Mouse (Mus musculus) left cerebral cortex, postnatal 36 days (tissue): ENCODE data around the gene Tbc1d16. TPM values are rescaled to one million over a fixed set of nuclear protein-coding genes. Genes with fewer than 3 reads are reported as not detected.

Experiments
- DNase-seq, 2 experiments: peaks; one replicate each; pipeline ENCODE4 v3.0.0; 2021 to 2022; ENCODE audit warnings: low spot score in 2 of 2, mixed read lengths in 1 of 2
- intact Hi-C: fragments of 180-260 bp; cut with DNase I; formaldehyde crosslinking; loops from one replicate; pipeline ENCODE4 v1.15.1; 2025
- total RNA-seq, 2 experiments: library from RNA; stranded (reverse); gene quantifications; 2 replicates each; pipeline ENCODE4 v1.2.3; 2021

The Tbc1d16 gene
- total RNA-seq, 2 experiments from 2014 or later, result 30.5 to 36.2 TPM

DNA sequence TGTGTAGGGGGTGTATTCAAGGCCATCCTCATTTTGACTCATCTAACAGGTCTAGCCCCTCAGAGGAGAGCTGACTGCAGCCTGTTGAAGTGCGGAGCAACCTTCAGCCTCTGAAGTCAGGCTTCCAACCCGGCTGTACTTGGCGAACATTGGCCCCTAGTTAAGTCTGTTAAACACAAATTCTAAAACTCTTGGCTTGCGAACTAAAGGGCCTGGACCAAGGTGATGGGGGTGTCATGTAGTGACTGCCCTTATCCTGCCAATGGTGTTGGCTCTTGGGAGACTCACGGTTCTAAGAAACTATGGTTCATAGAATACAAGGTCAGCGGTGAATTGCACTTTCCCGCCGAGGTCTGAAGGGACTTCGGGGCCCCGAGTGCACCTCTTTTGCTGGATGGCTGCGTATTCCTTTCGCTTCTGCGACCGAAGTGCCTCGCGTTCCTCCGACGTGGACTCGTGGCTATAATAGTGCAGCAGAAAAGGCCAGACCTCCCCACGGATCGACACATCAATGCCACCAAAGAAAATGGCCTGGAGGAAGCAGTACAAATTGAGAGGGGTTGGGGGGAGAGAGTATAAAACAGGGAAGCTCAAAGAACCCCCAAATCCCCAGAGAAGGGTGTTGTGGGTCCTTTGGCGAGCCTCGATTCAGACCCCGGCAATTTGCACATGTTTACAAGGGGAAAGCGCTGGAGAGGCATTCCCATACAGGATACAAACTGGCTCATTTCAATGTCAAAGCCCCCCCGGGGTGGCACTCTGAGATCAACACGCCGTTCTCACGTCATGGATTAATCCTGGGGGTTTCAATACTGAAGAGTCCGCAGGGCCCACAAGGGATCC, 72.4 kb downstream of the Tbc1d16 start:
- intact Hi-C loops, result no loop called here
- no peak for DNase-seq

DNA sequence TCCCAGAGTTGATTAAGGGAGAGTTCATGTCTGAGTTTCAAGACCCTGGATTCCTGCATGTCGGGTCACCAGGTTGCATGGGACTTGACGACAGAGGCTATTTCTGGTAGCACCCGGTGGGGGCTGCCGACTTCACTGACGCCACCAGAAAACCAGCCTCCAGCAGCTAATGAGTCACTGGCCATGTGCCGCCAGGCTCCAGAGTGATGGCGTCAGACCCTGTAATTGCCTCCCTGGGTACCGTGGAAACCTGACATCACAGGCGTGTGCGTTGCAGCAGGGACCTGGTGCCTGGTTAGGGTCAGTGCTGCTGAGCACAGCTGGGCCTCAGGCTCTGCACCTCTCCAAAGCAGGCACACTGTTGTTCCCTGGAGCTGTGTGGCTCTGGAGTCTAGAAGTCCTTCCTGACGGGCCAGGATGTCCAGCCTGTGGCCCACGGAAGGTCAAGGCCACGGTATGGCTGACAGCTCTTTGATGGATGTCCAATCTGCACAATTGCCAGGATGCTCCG, 75.9 kb downstream of the Tbc1d16 start:
- intact Hi-C loops, result no loop called here
- no peak for DNase-seq

DNA sequence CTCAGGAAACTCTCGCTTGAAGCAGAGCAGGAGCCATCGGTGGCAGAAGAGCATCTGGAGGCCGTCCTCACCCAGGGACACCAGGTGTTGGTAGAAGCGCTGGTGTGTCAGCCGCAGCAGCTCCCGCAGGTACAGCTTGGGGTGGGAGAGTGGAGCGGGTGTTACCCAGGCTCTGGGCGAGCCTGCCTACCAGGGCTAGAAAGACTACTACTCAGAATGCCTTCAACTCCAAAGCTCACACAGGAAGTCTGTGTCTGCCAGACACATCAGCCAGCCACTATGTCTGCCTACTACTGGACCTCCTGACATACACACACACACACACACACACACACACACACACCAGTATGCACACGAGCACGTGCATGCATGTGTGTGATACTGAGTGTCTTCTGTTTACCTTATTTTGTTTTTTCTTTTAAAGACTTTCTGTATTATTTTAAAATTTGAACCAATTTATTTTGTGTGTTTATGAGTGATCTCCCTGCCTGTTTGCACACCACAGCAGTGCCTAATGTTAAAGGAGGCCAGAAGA, 77.2 kb downstream of the Tbc1d16 start:
- intact Hi-C loops, result no loop called here
- no peak for DNase-seq

DNA sequence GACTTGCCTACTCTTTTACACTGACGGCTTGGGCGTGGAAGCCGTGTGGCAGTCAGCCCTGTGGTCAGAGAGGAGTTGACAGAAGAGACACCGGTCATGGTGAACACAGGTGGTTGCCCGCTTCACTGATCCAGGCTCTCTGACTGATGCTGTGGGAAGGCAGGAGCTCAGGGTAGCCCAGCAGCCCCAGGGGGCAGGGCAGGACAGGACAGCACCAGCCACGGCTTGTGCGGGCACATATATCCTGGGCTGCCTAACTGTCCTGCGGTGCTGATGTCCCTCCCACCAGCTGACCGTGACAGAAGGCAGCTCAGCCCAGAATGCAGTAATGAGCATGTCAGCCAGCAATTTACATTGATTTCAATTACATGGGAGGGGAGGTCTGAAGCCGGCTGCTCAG, 77.9 kb downstream of the Tbc1d16 start:
- intact Hi-C loops, result no loop called here
- DNase-seq, result no peak

DNA sequence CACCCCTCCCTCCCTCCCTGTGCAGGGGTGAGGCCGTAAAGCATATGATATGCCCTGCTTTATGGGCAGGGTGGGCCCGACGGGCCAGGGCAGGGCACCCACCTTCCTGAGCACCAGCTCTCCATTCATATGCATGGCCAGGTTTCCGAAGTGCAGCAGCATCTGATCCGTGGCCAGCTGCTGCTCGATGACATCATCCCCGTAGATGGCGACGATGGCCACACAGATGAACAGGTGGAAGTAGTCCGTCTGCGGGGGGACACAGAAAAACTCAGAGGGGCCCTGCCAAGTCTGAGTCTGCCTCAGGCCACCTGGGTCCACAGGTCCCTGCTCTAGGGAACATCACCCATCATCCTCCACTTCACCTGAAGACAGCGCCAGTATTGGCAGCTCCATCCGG, 79.5 kb downstream of the Tbc1d16 start:
- intact Hi-C loops, result no loop called here

DNA sequence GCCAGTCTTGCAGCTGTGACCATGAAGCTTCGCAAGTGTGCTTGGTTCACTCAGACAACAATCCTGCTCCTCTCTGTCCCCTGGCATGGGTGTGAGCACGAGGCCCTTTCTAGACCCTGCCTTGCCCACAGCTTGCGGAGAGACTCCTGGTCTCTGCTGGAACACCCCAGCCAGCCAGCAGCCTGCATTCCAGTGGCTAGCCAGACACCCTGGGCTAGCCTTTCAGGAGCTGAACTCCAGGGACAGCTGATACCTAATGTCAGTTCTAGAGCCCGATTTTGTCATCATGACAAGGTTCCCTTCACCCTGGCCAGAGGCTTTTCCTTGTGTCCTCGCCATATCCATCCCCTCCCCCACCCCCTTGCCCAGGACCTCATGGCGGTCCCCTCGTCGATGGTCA, 81.1 kb downstream of the Tbc1d16 start:
- intact Hi-C loops, result no loop called here
- no peak for DNase-seq

More for the DNA sequence above, 79.5 kb downstream of the Tbc1d16 start:
- no peak for DNase-seq

DNA sequence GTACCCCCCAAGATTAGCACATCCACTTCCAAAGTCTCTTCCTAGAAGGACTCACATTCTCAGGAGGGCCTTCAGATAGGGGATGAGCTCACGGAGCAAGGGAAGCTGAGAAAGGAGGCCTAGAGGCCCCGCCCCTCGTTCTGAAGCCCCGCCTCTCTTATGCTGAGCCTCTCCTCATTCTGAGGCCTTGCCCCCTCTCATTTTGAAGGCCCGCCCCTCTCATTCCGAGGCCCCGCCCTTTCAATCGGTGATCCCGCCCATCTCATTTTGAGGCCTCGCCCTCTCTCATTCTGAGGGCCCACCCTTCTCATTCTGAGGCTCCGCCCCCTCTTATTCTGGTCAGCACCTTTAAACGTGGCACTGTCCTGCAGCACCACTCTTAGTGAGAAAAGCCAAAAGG, 82.2 kb downstream of the Tbc1d16 start:
- DNase-seq, result no peak

DNA sequence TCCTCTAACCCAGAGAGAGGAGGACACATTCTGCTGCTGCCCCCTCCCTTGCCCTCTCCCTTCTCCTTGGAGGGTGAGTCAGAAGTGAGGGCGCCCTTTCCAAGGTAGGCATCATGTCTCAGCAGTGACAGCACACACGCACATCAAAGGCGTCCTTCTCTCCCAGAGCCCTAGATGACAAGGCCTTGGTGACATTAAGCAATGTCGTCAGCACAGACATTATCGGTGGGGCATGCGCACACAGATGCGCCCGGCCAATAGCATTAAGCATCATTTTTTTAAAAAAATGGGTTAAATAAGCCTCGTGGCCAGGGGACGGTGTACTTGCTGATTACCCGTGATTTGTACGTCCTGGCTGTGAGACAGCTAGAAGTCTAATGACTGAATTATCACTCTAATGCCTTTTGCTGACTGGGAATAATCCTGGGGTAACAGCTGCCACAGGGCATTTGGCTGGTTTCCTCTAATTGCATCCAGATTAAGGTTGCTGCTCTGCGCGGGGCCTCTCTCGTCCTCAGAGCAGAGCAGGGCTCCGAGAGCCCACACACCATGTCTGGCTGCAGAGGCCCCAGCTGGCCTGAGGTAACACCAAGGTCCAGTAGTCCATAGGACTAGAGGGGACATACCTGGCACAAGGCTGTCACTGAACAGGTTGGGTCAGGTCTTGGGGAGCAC, 83.4 kb downstream of the Tbc1d16 start:
- intact Hi-C loops, result no loop called here
- no peak for DNase-seq

More for the DNA sequence above, 82.2 kb downstream of the Tbc1d16 start:
- intact Hi-C loops, result no loop called here

DNA sequence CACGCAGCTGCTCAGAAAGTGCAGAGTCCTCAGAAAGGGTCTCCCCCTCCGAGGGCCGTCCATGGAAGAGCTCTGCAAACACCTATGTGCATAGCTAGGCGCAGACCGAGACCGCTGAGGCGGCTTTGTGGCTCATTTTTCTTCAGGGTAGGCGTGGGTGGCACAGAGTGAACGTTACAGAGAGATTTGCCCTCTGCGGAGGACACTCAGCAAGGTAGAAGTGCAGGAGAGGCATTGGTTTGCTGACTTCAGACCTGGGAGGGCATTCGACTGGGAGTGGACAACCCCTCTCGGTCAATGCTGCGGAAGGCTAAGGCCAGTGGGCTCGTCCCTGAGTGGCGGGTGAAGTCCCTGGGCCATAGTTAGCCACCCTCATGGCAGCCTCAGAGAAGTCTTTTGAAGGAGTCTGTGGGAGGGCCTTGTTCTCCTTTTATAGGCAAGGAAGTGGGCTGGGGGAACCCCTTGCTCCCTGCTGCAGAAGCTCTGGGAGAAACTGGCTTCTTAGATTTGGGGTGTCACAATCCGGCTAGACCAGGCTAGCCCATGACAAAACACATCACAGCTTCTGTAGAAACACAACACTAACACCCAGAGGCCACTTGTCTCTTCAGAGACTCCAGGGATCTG, 84.8 kb downstream of the Tbc1d16 start:
- intact Hi-C loops, result no loop called here
- no peak for DNase-seq

DNA sequence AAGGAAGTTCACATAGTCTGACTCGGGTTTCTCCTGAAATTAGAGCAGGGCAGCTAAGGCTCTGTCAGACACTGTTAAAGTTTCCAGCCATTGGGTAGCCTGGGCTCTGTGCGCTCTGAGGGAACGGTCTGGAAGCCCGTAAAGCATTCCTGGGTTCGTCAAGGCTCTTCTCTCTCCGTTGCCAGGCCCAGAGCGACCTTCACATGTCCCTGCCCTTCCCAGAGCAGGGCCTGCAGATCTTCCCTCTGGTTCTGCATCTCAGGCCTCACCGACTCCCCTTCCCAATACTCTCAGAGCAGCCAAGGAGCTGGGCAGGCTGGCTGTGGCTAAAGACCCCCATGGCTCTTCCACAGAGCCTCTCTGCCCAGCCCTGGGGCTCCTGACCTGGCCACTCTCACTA, 85.7 kb downstream of the Tbc1d16 start:
- intact Hi-C loops, result no loop called here
- no peak for DNase-seq

DNA sequence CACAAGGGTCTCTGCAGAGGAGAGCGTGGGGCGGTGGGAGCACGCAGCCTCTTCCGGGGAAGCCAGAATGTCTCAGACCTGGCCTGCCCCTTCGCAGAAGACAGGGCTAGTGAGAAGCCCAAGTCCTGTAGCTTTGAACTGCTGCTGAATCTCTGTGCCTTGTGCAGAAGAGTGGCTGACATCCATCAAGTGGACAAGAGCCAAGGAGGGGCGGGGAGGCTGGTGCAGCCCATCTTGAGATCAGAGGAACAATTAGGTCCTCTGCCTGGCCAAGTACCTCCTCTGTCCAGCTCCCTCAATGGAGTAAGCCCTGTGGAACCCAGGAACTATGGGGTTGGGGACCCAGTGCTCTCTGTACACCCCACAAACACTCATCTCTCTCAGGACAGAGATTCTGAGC, 89.3 kb downstream of the Tbc1d16 start:
- DNase-seq, result no peak
- intact Hi-C loops, result no loop called here

DNA sequence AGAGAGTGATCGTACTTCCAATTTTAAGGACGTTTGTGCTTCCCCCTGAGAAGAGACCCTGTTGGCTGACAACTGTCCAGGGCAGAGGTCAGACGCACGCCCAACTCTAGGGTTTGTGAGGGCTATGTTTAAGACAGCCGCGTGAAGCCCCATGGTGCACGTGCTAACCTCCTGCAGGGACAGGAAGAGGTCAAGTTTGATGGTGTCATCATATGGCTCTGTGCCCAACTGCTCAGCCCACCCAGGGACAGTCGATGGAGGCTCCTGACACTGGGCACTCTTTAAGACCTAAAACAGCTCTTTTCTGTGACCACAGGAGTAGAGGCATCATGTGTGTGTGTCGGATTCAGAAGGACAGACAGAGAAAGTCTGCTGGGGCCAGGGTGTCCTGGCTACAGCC, 90.1 kb downstream of the Tbc1d16 start:
- intact Hi-C loops, result no loop called here

DNA sequence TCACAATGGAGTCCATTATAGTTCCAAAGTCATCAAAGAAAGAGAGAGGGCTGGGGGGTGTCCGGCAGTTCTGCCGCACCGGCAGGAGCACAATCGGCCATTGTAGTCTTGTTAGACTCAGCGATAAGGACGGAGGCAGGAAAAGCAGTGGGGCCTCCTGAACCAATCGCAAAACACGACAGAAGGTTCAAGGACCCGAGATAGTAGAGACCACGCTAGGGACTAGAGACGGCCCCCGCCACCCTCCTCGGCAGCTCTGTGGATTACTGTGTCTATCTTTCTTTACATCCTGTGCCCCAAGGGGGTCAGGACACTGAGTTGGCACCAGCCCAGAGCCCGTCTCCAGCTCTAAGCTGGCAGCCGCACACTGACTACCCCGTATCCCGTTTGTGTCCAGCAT, 93.7 kb downstream of the Tbc1d16 start:
- intact Hi-C loops, result no loop called here
- no peak for DNase-seq

More for the DNA sequence above, 90.1 kb downstream of the Tbc1d16 start:
- DNase-seq, result no peak

DNA sequence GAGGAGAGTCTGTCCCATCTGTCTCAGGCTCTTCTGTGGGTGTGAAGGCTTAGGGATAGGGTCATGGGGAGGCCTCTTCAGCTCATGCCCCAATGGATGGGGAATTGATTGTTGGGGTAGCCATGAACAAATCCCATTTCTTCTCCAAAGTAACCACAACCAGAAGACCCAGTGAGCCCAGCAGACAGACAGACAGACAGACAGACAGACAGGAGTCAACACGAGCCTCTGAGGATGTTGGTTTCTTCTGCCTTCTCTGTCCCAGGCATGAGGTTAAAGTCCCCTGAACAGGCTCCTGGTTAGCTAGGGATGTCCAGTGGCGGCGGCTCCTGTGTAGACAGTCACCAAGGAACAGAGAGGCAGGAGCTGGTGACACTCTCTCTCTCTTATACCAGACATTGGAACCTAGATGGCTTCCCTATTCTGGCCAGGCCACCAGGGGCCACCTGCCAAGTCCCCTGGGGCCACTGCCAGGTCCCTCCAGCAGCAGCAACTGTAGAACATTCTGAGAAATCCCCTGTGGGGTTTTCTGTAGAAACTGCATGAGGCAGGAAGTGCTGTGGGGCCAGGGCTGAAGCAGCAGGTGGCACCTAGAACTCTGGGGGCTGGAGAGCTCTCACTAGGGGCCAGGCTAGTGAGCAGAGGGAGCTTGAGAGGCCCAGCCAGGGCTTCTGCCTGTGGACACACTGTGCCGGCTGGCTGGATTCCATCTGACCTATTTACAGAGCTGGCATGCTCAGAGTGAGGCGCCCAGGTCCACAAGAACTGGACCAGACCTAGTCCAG, 94.7 kb downstream of the Tbc1d16 start:
- intact Hi-C loops, result no loop called here
- DNase-seq, result peak; percentile 24 to 36

DNA sequence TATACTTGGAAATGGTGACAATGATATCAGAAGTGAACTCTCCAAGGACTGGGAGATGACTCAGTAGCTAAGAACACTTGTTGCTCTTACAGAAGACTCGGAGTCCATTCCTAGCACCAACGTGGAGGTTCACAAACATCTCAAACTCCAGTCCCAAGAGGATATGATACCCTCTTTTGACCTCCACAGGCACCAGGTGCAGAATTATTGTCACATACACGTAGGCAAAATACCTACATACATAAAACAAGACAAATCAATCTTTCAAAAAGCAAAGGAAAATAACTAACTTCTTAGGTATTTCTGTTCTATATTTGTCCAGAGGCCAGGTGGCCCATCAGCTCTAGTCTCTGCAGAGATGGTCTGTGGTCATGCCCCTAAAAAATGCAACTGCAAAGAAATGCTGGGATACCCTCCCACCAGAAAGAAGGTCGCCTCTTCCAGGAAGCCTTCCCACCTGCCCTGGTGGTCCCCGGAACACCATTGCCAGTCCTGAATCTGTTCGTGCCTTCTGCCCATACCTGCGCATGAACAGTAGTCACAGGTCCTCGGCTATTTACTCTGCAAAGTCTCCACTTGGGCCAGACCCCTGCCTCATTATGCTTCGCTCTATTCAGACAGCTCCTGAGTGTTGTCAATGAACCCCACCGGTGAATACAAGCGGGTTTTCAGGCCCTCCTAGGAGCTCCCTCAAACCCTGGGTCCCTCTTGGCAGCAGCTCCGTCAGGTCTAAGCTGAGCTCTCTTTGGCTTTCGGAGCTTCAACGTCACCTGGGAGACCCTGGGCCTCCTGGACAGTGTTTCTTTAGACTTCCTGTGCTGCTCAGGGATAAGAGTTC, 95.9 kb downstream of the Tbc1d16 start:
- intact Hi-C loops, result no loop called here
- no peak for DNase-seq

DNA sequence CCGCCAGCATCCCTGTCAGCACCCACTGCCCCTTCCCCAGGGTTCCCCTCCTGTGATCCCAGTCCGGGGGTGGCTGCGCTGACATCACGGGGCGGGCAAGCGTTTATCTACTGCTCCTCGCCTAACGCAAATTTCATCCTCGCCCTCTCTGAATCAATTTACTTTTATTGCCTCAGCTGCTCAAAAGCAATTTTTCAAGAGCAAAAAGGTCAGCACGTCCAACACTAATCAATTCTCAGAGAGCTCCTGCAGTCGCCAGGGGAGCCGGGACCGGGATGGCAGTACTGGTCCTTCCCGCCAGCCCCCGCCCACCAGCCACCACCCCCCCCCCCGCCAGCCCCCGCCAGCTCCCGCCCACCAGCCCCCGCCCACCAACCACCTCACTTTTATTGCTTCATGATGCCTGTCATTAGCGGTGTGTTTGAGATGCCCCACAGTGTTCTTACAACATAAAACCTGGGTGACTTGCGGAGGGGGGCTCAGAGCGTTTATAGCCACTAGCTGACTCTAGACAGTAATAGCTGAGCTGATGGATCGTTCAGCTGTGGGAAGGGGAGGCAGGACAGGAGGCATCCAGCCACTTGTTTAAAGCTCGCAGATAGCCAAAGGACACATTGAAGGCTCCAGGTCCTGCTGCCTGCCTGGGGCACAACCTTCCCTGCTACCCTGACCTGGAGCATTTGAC, 98.1 kb downstream of the Tbc1d16 start:
- intact Hi-C loops, result no loop called here
- no peak for DNase-seq

DNA sequence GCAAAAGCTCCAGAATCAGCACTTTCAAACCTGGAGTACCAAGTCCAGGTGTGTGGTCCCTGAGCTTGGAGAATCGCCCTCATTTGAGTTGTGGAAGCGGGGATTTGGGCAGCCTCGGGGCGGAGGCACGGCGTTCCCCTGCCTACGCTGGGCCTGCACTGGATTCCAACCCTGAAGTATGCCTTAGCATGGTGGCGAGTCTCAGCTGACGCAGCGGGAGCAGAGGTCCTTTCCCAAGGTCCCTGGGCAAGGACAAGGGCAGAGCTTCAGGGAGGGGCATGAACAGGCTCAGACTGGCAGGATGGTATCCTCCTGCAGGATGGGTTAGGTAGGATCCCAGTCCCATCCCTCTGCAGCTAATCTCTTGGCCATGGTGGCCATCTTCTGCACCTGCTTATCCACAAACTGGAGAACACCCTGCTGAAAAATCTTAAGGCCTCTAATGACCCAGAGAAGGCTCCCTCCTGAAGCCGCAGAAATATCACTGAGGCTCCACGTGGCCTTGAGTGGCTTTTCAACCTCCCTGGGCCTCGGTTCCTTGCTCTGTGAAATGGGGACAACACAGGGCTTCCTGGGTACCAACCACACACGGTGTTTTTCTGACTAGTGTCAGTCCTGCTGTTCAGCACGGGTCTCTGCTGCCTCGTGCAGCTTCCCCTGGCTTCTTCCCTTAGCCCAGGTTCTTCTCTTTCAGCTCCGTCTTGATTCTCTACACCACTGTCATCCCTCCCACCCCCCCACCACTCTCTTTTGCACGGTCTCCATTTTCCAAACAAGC, 98.8 kb downstream of the Tbc1d16 start:
- no peak for DNase-seq
- intact Hi-C loops, result loop anchor here (5.0 kb wide), 1 partner anchor 37 kb away; no protein-coding TSS in a partner anchor
